Mouse (Mus musculus) thymus, adult 2 months (tissue): ENCODE data around the gene Vezf1.

ENCODE experiments used
- CTCF ChIP-seq: fragments of 200-500 bp; IDR thresholded peaks from 2 replicates; pipeline ENCODE4 v1.5.1; 2012; ENCODE audit warnings: mild to moderate bottlenecking, control low read depth, low read length, moderate library complexity, borderline replicate concordance; ENCODE audit not compliant: control insufficient read depth, poor library complexity, insufficient read depth; ENCODE audit errors: extremely low read depth
- POLR2A ChIP-seq: fragments of 200-500 bp; IDR thresholded peaks from 2 replicates; pipeline ENCODE4 v1.6.1; 2012; ENCODE audit warnings: mild to moderate bottlenecking, low read length, control low read depth, moderate library complexity; ENCODE audit not compliant: control insufficient read depth, poor library complexity, insufficient read depth; ENCODE audit errors: extremely low read depth

GRCm38 (mm10) chr11:88086737-88087627, 18.9 kb downstream of the Vezf1 start:
- TF ChIP-seq CTCF: no peak
- no peak for TF ChIP-seq POLR2A
